Mouse (Mus musculus) kidney, adult 2 months (tissue): ENCODE data around the gene Rhox2c. TPM values are rescaled to one million over a fixed set of nuclear protein-coding genes. Genes with fewer than 3 reads are reported as not detected.
"Not testable (repeated sequence)": the region's sequence is repeated elsewhere in the genome, so short reads cannot be mapped to it uniquely, and the experiment has no call there.

Source experiments
- DNase-seq: peaks from one replicate; pipeline ENCODE4 v3.0.0; 2021
- H3K27ac ChIP-seq: fragments of 200-500 bp; 2 replicates; pipeline ENCODE4 v1.5.1; 2012; ENCODE audit warnings: low read depth, low read length, control low read depth, inconsistent platforms; ENCODE audit not compliant: insufficient read depth
- H3K27me3 ChIP-seq: fragments of 200-500 bp; replicated peaks from 2 replicates; pipeline ENCODE4 v1.6.1; 2012; ENCODE audit warnings: mild to moderate bottlenecking, moderate library complexity, low read length, inconsistent platforms; ENCODE audit not compliant: control insufficient read depth, insufficient read depth
- H3K36me3 ChIP-seq: fragments of 200-500 bp; 2 replicates; pipeline ENCODE4 v1.6.1; 2012; ENCODE audit warnings: mild to moderate bottlenecking, moderate library complexity, low read length, inconsistent platforms; ENCODE audit not compliant: control insufficient read depth, insufficient read depth
- H3K4me1 ChIP-seq: fragments of 200-500 bp; 2 replicates; pipeline ENCODE4 v1.6.1; 2011; ENCODE audit warnings: low read length; ENCODE audit not compliant: control insufficient read depth, insufficient read depth
- H3K4me3 ChIP-seq: fragments of 200-500 bp; 2 replicates; pipeline ENCODE4 v1.5.1; 2011; ENCODE audit warnings: mild to moderate bottlenecking, low read depth, low read length, control low read depth; ENCODE audit not compliant: insufficient read depth
- WGBS: fragments of 180-500 bp; shearing (Covaris S2); methylation state at CpG from one replicate; pipeline ENCODE4 v1.1.7; 2018; 5-methylcytosine and 5-hydroxymethylcytosine counted together
- polyA plus RNA-seq: library from polyadenylated mRNA; depleted of rRNA; stranded (reverse); fragments of >200 nt; gene quantifications from 2 replicates; pipeline ENCODE4 v1.2.3, GENCODE M21; 2012; rRNA removed

Rhox2c gene
- polyA plus RNA-seq = not detected in 2 replicates

DNA sequence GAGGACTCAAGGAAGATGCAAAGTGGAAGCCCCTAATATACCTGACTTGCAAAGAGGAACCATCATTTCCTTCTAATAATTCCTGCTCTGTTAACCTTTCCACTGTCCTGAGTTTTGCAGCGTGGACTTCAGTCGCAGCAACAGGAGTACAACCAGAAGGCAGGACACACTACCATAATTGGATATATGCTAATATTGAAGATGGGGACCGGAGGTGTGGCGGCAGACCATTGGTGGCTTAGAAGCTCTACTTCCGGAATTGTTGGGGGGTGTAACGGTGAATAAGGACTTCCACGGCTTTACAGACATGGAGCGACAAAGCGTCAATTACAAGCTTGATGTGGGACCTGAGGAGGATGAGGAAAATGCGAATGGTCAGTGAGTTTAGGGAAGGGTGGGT, at the start of gene Rhox2c:
Gene Rhox2c, plus strand, starts transcription at position 301 of the 400 bp plus-strand sequence.
- WGBS = 95% methylated on average over 5 of the region's 10 CpGs

DNA sequence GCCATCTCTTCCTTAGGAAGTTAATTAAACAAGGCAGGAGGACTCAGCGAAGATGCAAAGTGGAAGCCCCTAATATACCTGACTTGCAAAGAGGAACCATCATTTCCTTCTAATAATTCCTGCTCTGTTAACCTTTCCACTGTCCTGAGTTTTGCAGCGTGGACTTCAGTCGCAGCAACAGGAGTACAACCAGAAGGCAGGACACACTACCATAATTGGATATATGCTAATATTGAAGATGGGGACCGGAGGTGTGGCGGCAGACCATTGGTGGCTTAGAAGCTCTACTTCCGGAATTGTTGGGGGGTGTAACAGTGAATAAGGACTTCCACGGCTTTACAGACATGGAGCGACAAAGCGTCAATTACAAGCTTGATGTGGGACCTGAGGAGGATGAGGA, 41.7 kb upstream of the Rhox2c start, which contains the start of gene Rhox2b:
Gene Rhox2b, plus strand, starts transcription at position 301 of the 400 bp plus-strand sequence.
- not testable (repeated sequence) for H3K27me3 ChIP-seq, DNase-seq, H3K36me3 ChIP-seq, H3K4me1 ChIP-seq, H3K27ac ChIP-seq, H3K4me3 ChIP-seq
- no CpG with 5 or more reads among the region's 9 CpGs for WGBS

More for the DNA sequence above, at the start of gene Rhox2c:
- not testable (repeated sequence) for H3K27me3 ChIP-seq, H3K4me3 ChIP-seq, H3K4me1 ChIP-seq, H3K36me3 ChIP-seq, DNase-seq, H3K27ac ChIP-seq

GRCm38 (mm10) chrX:37432194-37432593, 21.3 kb upstream of the Rhox2c start, which contains the start of gene Rhox4b:
Gene Rhox4b, plus strand, starts transcription at chrX:37432494.
- not testable (repeated sequence) for H3K27me3 ChIP-seq, H3K27ac ChIP-seq, DNase-seq, H3K4me3 ChIP-seq, H3K4me1 ChIP-seq, H3K36me3 ChIP-seq
- 90% methylated on average over 14 of the region's 15 CpGs for WGBS

GRCm38 (mm10) chrX:37458285-37458684, 4.8 kb downstream of the Rhox2c start, which contains the start of gene Rhox3c:
Gene Rhox3c, plus strand, starts transcription at chrX:37458585.
- H3K27ac ChIP-seq, DNase-seq, H3K4me3 ChIP-seq, H3K4me1 ChIP-seq, H3K36me3 ChIP-seq, H3K27me3 ChIP-seq: not testable (repeated sequence)
- WGBS = 100% methylated on average over 3 of the region's 4 CpGs

GRCm38 (mm10) chrX:37480037-37480436, 26.6 kb downstream of the Rhox2c start, which contains the start of gene Rhox4c:
Gene Rhox4c, plus strand, starts transcription at chrX:37480337.
- not testable (repeated sequence) for DNase-seq, H3K27ac ChIP-seq, H3K4me1 ChIP-seq, H3K4me3 ChIP-seq, H3K36me3 ChIP-seq, H3K27me3 ChIP-seq
- WGBS = 91% methylated on average over 14 of the region's 14 CpGs

- H3K27ac ChIP-seq, H3K4me1 ChIP-seq, H3K27me3 ChIP-seq, H3K36me3 ChIP-seq, H3K4me3 ChIP-seq, DNase-seq: not testable (repeated sequence)
- 92% methylated on average over 13 of the region's 18 CpGs for WGBS
Measured at GRCm38 (mm10) chrX:37514059-37514458, 60.6 kb downstream of the Rhox2c start, which contains the start of gene Rhox4d. Gene Rhox4d, plus strand, starts transcription at chrX:37514359.

Other genes with a start within 250 kb of the Rhox2c start
- gene Gm9, start 242.6 kb upstream of the Rhox2c start, polyA plus RNA-seq = not detected in 2 replicates
- not detected in 2 replicates for gene Rhox1, start 231.4 kb upstream of the Rhox2c start, polyA plus RNA-seq
- gene Rhox2a, start 208.7 kb upstream of the Rhox2c start, polyA plus RNA-seq = not detected in 2 replicates
- gene Rhox3a, start 203.8 kb upstream of the Rhox2c start, polyA plus RNA-seq = not detected in 2 replicates
- not detected in 2 replicates for gene Rhox4a, start 188.3 kb upstream of the Rhox2c start, polyA plus RNA-seq
- gene Rhox3a2, start 73.7 kb upstream of the Rhox2c start, polyA plus RNA-seq = not detected in 2 replicates
- not detected in 2 replicates for gene Rhox4a2, start 62.8 kb upstream of the Rhox2c start, polyA plus RNA-seq
- gene Rhox2b, start 41.6 kb upstream of the Rhox2c start, polyA plus RNA-seq = not detected in 2 replicates
- not detected in 2 replicates for gene Rhox4b, start 21.2 kb upstream of the Rhox2c start, polyA plus RNA-seq
- not detected in 2 replicates for gene Rhox3c, start 4.9 kb downstream of the Rhox2c start, polyA plus RNA-seq
- gene Rhox4c, start 26.7 kb downstream of the Rhox2c start, polyA plus RNA-seq = not detected in 2 replicates
- gene Rhox2d, start 39.7 kb downstream of the Rhox2c start, polyA plus RNA-seq = not detected in 2 replicates
- gene Rhox4d, start 60.7 kb downstream of the Rhox2c start, polyA plus RNA-seq = not detected in 2 replicates
- not detected in 2 replicates for gene Rhox2e, start 76.8 kb downstream of the Rhox2c start, polyA plus RNA-seq
- not detected in 2 replicates for gene Rhox3e, start 88.3 kb downstream of the Rhox2c start, polyA plus RNA-seq
- not detected in 2 replicates for gene Rhox4e, start 103.7 kb downstream of the Rhox2c start, polyA plus RNA-seq
- not detected in 2 replicates for gene Rhox2f, start 117.7 kb downstream of the Rhox2c start, polyA plus RNA-seq
- not detected in 2 replicates for gene Rhox3f, start 127.3 kb downstream of the Rhox2c start, polyA plus RNA-seq
- not detected in 2 replicates for gene Rhox4f, start 154.0 kb downstream of the Rhox2c start, polyA plus RNA-seq
- not detected in 2 replicates for gene Rhox3g, start 174.9 kb downstream of the Rhox2c start, polyA plus RNA-seq
- gene Rhox2g, start 189.8 kb downstream of the Rhox2c start, polyA plus RNA-seq = not detected in 2 replicates
- gene Rhox4g, start 197.6 kb downstream of the Rhox2c start, polyA plus RNA-seq = not detected in 2 replicates
- not detected in 2 replicates for gene Rhox3h, start 215.1 kb downstream of the Rhox2c start, polyA plus RNA-seq
- gene Rhox2h, start 219.6 kb downstream of the Rhox2c start, polyA plus RNA-seq = not detected in 2 replicates